Mouse (Mus musculus) layer of hippocampus, postnatal 36 days (tissue): ENCODE data around the gene Ccr6. TPM values are rescaled to one million over a fixed set of nuclear protein-coding genes. Genes with fewer than 3 reads are reported as not detected.

ENCODE experiments used
- DNase-seq, 2 experiments: peaks; one replicate each; pipeline ENCODE4 v3.0.0; 2022
- total RNA-seq, 2 experiments: library from RNA; stranded (reverse); gene quantifications; 2 replicates each; pipeline ENCODE4 v1.2.3; 2021

Ccr6 gene
- total RNA-seq, 2 experiments from 2014 or later, result not detected

GRCm38 (mm10) chr17:8234537-8234936 is 1.3 kb upstream of the Ccr6 start:
- no peak for DNase-seq

- DNase-seq, result no peak
These were observed 2.3 kb downstream of the Ccr6 start for GRCm38 (mm10) chr17:8238012-8238710.

- DNase-seq, result no peak
These were observed 3.7 kb downstream of the Ccr6 start for GRCm38 (mm10) chr17:8239561-8239960.

GRCm38 (mm10) chr17:8240517-8240916 is 4.7 kb downstream of the Ccr6 start:
- DNase-seq, result no peak

GRCm38 (mm10) chr17:8241645-8242044 is 5.8 kb downstream of the Ccr6 start:
- DNase-seq, result no peak

GRCm38 (mm10) chr17:8242186-8242585 is 6.3 kb downstream of the Ccr6 start:
- no peak for DNase-seq

GRCm38 (mm10) chr17:8244124-8244523 is 8.3 kb downstream of the Ccr6 start:
- DNase-seq, result no peak

- no peak for DNase-seq
These were observed 10.4 kb downstream of the Ccr6 start for GRCm38 (mm10) chr17:8246102-8246754.

GRCm38 (mm10) chr17:8251704-8252103 is 15.9 kb downstream of the Ccr6 start:
- no peak for DNase-seq

- no peak for DNase-seq
These were observed 18.4 kb downstream of the Ccr6 start for GRCm38 (mm10) chr17:8254268-8254667.

GRCm38 (mm10) chr17:8254914-8255313 is 19.1 kb downstream of the Ccr6 start:
- no peak for DNase-seq

- DNase-seq, result no peak
These were observed 19.7 kb downstream of the Ccr6 start for GRCm38 (mm10) chr17:8255583-8255982.

GRCm38 (mm10) chr17:8256982-8257381 is 21.1 kb downstream of the Ccr6 start:
- no peak for DNase-seq

- DNase-seq, result peak; percentile 19 to 56
These were observed 28.8 kb downstream of the Ccr6 start for GRCm38 (mm10) chr17:8264638-8265037.

- DNase-seq, result no peak
These were observed 36.4 kb downstream of the Ccr6 start for GRCm38 (mm10) chr17:8272054-8272749.

- DNase-seq, result no peak
These were observed 37.1 kb downstream of the Ccr6 start for GRCm38 (mm10) chr17:8272951-8273350.

- DNase-seq, result no peak
These were observed 40.2 kb downstream of the Ccr6 start for GRCm38 (mm10) chr17:8276071-8276470.

GRCm38 (mm10) chr17:8276680-8277079 is 40.8 kb downstream of the Ccr6 start:
- DNase-seq, result no peak

- no peak for DNase-seq
These were observed 41.4 kb downstream of the Ccr6 start for GRCm38 (mm10) chr17:8277266-8277665.

- no peak for DNase-seq
These were observed 42.5 kb downstream of the Ccr6 start for GRCm38 (mm10) chr17:8278356-8278755.

- DNase-seq, result peak; percentile 36 to 43
These were observed 47.1 kb downstream of the Ccr6 start, which contains the start of gene Mpc1 for GRCm38 (mm10) chr17:8282821-8283525. TSS of gene Mpc1 (plus strand) at chr17:8282904.

GRCm38 (mm10) chr17:8283526-8284253 is 47.8 kb downstream of the Ccr6 start:
- peak; percentile 93 to 96 for DNase-seq
